Mouse (Mus musculus) CD4-positive helper T cell, adult 2 months (primary cell): Measurements from ENCODE around the gene Olfr273.
"Not testable (repeated sequence)": the region's sequence is repeated elsewhere in the genome, so short reads cannot be mapped to it uniquely, and the experiment has no call there.

ENCODE experiments used
- DNase-seq: peaks from one replicate; pipeline ENCODE4 v3.0.0-alpha.2; 2012; ENCODE audit warnings: low read depth, missing footprints, low spot score

Olfr273 gene

DNA sequence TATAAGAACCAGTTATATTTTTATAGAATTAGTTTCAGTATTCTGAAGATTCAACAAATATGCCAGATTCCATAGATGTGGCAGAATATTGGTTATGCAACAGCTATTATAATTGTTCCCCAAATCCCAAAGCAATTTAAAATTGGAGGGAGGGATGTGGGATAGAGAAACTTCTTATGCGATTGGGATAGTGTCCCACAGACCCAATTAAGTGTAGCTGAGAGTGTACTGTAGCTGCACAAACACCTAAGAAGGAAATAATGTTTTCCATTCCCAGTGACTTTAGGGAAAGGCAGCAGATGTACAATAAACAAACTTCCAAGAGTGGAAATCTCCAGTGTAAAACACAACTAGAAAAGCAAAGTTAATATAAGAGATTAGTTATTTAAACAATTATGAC lies at the start of gene Olfr273:
Olfr273 (minus strand) TSS at position 101 of the 400 bp plus-strand sequence.
- no peak for DNase-seq

DNA sequence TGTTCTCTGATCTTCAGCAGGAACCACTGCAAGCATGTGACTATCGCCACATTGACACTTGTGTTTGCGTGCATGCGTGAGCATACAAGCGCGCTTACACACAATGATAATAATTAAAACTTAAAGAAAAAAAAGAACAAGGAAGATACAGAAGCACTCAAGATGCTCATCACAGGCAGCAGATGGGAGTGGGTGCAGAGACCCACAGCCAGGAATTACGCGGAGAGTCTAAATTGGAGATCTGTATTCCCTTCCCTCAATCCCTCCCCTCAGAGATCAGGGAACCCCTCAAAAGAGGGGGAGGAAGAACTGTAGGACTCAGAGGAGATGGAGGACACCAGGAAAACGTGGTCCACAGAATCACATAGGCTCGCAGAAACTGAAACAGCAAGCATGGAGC lies 5.1 kb upstream of the Olfr273 start:
- no peak for DNase-seq

DNA sequence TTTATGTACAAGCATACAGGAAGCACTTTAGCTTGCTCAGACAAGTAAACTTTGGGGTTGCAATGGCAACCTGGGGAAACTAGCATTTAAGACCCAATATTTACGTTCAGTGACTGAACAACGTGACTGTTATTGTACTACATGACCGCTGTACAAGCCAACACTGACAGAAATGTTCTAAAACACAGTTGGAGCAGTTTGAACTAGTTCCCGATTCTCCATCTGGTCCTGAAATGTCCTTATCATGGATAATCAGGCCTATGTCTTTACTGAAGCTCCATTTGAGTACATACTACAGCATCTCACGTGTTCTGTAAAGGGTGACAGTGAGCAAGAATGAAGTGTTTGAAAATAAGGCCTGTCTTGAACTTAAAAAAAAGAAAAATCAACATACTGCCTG lies 9.4 kb downstream of the Olfr273 start:
- no peak for DNase-seq

DNA sequence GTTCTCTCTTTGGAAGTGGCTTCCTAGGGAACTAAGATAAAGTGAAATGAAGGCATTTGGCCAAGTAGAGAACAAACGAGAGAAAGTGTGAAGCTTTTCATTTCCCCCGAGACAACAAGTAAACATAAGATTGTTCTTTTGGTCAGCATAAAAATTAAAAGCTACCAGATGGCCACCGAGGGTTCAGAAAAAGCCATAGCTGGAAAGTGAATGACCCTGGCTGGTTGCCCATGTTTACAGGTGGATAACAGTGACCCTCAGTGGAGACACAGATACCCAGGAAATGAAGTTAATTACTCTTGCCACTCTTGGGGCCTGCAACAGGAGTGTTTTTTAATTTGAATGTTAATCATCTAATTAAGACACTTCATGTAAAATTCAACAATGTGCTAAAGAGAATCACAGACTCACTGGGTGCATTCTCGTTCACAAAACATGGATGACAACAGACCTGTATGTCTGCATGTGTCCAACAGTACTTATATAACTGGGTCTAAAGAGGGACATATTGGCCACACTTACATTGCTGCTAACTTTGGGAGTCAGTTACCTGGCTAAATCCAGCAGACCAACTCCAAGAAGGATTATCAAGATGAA lies 9.9 kb downstream of the Olfr273 start:
- no peak for DNase-seq

DNA sequence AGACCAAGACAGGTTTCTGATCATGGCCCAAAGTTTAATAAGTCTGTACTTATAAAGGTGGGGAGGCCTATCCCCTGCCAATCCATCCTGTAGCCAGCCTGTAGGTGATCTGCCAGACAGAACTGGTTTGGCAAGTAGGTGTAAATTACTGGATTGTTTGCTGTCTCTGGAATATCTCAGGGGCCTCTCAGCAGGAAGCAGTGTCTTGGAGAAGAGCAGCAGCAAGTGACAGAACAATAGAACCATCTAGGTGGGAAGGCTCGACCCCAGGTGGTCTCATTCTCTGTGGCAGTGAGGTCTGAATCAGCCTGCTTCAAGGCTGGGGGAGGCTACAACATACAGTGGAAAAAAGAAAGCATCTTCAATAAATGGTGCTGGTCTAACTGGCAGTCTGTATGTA lies 13.6 kb downstream of the Olfr273 start:
- not testable (repeated sequence) for DNase-seq

GRCm38 (mm10) chr4:52821375-52821774 lies 37.7 kb downstream of the Olfr273 start:
- DNase-seq, result no peak

- no peak for DNase-seq
These were observed 44.7 kb downstream of the Olfr273 start, which contains the start of gene Olfr275 for GRCm38 (mm10) chr4:52814304-52814703. Gene Olfr275 (plus strand): TSS chr4:52814604.

- DNase-seq, result no peak
These were observed 47.2 kb downstream of the Olfr273 start for GRCm38 (mm10) chr4:52811871-52812270.
